Mouse (Mus musculus) embryonic fibroblast, embryonic 13.5 days (primary cell): ENCODE results near the gene Adcyap1r1.

ENCODE experiments used
- CTCF ChIP-seq: IDR thresholded peaks from 2 replicates; pipeline ENCODE4 v1.5.1; 2011; ENCODE audit warnings: mild to moderate bottlenecking, control low read depth, low read length, moderate library complexity, borderline replicate concordance; ENCODE audit not compliant: insufficient read depth
- POLR2A ChIP-seq: IDR thresholded peaks from 2 replicates; pipeline ENCODE4 v1.6.1; 2011; ENCODE audit warnings: low read depth, mild to moderate bottlenecking, control low read depth, low read length, moderate library complexity

DNA sequence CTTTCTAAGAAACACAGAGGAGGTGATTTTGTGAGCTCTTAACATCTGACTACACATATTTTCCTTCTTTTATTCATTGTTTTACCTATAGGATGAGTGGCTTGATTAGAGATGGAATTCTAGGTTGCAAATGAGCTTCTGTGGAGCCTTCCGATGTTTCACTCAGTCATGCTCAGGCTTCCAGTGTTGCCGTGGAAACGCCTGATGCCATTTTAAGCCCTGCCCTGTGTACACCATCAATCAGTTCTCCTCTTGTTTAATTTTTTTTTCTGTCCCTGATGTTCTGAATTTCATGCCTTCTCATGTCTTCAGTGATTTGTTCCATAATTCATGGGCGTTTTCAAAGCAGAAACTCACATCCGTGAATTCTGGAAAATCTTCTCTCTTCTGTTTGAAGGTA, 35.6 kb upstream of the Adcyap1r1 start:
- TF ChIP-seq POLR2A (no peak), CTCF (no peak)
